In the genomic region with DNA sequence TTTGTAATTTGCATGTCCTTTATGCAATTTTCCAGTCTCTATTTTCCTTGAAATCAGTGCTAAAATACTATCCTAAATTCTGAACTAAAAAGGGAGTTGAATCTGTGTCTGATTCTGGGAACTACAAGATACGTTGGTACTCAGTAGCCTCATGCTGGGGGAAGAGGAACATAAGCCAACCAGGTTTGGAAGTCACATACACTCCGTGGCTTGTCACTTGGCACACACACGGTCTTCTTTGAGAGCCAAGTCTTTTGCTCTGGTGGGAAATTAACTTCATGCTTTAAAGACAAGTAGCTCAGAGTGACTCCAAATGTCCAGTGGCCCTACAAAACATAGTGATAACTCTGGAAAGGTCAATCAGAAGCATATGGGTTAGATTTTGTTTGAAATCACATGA, we compare ENCODE assay signal across 12 mouse cellular contexts.
"Had no signal": no experiment of that assay in that cellular context is flagged by ENCODE, and none has a peak within 500 bp of the region (broad histone marks: within the 10 kb centered on the region; RNA-seq: fewer than 3 reads in every experiment).

No protein-coding gene starts in this region.

- DNase-seq: cerebellum, adult 2 months; cerebellum, adult 8-10 months; cerebellum, adult 9-11 months; cerebellum, postnatal 36 days; embryo, embryonic 11 days; forebrain, postnatal 0 days; gastrocnemius, adult 2 months; gastrocnemius, postnatal 10 days; gastrocnemius, postnatal 14 days; gastrocnemius, postnatal 25 days; gastrocnemius, postnatal 36 days; heart, adult 2 months had no signal
